Mouse (Mus musculus) embryo, embryonic 11.5 days (tissue): Measurements from ENCODE around the gene Lmbr1l.
"Not testable (repeated sequence)": the region's sequence is repeated elsewhere in the genome, so short reads cannot be mapped to it uniquely, and the experiment has no call there.

Experiments
- DNase-seq: peaks from one replicate; pipeline ENCODE4 v3.0.0-alpha.2; 2012; ENCODE audit warnings: low read depth, low spot score

Gene Lmbr1l

DNA sequence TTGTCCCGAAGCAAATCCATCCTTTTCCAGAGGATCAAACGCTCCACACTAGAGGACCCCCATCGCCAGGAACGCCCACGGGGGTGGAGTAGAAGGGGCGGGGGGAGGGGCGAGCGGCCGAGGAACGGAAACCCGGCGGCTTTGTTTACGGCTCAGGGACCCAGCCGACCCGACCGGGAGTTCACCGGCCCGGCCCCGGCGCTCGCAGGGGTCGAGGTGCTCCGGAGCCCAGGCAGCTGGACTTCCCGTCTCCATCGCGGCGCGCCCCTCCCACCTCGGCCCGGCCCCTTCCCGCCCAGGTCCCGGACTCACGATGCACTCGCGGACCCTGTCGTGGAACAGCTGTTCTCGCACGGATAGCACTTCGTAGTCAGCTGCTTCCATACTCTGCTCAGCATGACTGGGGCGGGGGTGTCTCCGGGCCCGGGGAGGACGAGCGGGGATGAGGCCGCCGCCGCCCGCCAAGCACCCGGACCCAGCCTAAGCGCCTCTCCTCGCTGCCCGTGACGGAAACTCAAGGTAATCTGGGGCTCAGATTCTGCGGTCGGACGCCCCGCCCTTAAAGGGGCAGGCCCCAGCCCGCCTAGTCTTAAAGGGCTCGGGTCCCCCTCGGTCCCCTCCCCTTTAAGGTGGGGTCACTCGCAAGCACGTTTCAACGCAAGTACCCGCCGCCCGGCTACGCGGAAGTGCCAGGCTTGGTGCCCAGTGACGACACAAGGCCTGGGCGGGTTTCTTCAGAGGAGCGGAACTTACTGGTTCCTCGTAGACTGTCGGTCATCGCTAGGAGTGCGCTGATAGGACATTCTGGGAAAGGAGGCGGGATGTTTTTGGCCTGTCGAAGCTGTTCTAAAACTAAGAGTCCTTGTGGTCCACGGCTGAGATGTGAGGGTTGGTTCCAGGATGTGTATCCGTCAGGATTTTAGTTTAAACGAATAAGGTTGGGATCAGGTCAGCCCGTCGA lies at the start of gene Lmbr1l:
Lmbr1l (minus strand) TSS at position 694 of the 961 bp plus-strand sequence.
- peak; percentile 98 for DNase-seq

DNA sequence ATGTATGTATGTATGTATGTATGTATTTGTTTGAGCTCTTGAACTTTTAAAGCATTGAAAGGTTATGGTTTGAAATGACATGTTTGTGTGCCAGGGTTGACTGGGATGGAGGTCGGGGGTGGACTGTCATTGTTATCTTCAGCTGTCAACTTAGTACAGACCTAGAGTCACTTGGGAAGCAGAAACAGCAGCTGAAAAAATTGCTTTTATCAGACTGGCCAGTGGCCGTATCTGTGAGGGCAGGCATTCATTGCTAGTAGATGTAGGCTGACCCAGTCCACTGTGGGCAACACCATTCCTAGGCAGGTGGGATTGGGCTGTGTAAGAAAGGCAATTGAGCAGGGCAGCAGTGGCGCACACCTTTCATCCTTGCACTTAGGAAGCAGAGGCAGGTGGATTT lies 41.5 kb upstream of the Lmbr1l start:
- DNase-seq, result no peak

DNA sequence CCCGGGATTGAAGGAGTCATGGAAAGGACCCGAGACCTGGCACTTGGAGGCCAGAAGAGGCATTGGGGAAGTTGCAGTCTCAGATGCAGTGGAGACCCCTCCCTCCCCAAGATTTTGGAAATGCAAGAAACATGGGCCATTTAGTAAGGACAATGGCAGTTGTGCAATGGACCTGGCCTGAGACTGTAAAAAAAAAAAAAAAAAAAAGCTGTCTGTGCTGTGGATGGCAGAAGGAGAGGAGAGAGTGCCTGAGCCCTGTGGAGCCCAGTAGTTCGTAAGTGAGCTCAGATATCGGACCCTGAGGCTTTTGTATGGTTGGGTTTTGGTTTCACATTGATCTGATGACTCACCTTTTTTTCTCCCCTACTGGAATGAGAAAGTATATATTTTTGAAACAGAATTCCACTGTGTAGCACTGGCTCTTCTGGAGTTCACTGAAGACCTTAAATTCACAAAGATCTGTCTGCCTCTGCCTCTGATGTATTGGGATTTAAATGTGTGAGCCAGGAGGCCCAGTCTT lies 40.9 kb upstream of the Lmbr1l start:
- DNase-seq, result no peak

DNA sequence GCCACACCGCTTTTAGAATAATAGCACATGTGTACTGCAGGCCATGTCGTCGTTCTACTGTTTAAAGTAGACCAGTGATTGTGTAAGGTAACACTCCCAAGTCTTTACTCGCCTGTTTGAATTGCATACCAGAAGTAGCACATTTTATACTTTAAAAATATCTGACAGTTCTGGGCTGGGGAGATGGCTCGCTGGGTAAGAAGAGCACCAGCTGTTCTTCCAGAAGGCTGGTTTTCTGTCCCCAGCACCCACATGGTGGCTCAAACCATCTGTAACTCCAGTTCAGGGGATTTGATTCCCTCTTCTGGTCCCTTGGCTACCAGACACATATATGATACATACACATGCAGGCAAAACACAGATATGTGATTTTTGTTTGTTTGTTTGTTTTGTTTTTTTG lies 39.4 kb upstream of the Lmbr1l start:
- DNase-seq, result no peak

DNA sequence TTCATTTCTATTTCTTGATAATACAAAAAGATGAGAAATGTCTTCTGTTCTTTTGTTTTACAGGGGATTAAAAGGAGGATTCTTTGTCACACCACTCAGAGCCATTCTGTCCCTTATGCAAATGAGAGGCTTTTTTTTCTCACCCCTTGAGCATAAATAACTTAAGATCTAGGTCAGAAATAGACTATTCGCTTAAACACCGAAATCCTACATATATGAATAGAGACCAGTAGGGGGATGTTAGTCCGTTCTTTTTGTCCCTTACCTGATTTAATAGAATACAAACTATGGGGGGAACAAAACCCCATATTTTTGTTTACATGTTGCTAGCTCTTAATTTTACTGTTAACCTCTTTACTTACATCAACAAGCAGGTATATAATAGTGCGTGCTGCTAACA lies 38.0 kb upstream of the Lmbr1l start:
- DNase-seq, result no peak

DNA sequence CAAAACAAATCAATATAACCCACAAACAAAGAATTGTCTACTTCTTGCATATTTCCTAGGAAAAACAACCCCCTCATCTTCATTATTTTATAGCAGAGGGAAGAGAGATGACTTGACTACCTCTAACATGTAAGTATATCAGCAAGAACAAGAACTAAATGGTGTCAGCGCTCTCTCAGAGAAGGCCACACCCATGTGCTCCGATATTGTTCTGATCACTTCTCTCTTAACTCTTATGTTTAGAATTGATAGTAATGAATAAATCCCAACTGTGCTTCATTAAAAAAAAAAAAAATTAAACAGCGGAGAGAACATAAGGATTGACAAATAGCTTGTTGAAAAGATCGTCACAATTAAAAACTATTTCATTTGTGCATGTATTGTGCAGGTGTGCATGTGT lies 37.3 kb upstream of the Lmbr1l start:
- DNase-seq, result no peak

DNA sequence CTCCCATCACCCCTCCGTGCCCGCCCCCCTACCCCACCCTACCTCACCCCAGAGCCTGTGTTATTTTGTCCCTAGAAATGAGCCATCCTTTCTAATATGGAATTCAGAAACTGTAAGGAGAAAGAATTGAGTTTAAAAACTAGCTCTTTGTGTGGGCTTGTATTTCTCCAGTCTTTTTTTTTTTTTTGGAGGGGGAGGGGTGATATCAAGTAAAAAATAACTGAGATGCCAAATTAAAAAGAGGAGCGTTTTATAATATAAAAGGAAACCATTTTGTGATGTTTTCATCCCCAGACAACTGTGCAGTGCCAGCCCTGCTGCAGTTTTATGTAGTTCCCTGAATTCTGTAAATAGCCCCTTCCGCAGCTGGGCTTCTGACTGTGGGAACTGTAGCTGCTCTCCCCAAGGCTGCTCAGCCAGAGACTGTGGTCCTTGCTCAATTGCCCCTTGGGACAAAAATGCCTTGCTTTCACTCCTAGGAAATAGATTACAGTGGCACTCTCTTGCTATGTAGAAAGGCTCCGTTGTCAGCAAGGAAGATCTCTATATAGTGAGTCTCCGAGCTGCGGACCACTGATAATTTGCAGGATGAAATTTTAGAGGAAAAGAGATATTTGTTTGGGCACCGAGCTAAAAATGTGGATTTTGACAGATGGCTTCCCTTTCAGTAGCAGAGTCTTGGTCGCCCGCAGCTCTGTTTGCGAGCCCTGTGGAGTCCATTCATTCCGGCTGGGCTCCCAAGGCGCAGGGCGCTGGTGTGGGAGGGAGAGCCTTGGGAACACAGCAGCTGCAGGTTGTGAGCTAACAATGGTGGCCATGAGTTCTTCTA lies 36.6 kb upstream of the Lmbr1l start:
- DNase-seq, result no peak

DNA sequence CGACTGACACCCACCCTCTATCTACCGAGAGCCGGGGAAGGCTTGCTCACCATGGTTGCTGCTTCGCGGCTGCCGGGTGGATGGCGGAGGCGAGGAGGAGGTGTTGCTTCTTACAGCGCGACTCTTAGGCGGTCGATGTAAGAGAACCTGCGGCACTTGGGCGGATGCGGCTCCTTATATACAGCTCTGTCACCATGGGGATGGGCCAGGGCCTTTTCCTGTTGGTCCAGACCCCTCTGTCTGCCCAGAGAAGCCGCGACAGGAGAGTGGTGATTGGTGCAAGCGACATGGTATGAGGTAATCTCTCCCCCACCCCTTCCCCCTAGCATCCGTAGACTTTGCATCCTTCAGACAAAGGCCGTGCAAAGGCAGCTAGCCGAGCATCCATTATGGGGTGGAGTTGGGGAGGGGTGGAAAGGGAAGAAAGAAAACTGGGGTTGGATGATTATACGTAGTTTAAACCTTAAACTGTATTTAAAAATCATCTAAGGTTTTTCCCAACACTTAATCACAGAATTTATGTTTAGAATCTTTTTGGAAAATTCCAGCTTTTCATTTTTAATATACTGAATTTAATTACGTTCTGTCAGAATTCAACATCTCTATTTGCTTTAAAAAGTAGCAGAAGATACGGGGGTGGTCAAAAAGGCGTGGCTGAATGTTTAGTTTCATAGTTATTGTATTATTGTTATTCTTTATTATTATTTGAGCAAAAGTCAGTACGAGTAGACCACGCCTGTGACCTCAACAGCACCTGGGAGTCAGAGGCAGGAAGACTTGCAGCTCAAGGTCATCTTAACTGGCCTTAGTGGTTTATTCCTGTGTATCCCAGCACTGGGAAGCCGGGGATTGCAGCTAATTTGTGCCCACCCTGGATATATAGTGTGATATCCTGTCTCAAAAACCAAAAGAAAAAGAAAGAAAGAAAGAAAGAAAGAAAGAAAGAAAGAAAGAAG lies 35.6 kb upstream of the Lmbr1l start, which contains the start of the genes Gm49450 and Tuba1a:
Gm49450 (minus strand) TSS at position 151 of the 956 bp plus-strand sequence.
Tuba1a (minus strand) TSS at position 303 of the 956 bp plus-strand sequence.
- DNase-seq, result peak; percentile 94

DNA sequence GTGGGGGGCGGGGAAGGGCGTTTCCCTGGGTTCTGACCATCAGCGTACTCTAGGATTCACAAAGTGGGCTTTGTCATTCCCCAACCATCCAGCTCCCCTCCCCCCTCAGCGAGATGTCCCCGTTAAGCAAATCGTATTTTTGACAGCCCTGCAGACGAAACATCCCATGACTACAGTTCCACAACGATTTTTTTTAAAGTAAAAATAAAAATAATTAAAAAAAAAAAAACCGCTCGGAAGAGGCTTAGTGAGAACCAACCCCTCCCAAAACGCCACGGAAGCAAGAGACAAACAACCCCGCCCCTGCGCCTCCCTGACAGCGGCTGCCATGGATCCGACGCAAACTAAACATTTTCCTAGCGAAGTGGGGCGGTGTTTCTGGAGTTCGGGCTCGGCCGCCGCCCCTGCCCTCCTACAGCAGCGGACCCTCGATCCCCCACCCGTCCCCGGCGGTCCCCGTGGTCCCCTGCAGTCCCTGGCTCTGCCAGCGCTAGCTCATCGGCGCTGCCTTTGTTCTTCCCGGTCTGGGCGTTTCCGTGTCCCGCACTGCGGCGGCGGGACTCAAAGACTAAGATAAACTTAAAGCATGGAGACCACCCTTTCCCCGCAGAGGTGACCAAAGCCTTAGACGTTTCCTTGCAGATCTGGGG lies 34.8 kb upstream of the Lmbr1l start:
- DNase-seq, result no peak

DNA sequence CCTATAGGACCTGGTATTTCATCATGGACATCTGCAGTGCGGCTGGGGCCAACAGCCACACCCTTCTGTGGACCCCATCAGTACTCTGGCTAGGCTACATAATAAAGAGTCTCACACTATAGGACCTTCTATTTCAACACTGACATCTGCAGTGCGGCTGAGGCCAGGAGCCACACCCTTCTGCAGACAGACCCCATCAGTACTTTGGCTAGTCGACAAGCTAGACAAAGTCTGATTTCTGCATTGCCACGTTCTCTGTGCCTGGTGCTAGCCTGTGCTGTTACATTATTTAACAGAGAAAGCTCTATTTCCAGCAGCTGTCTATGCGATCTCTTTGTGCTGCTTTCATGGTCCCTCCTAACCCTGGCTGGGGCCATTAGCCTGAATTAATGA lies 34.0 kb upstream of the Lmbr1l start:
- no peak for DNase-seq

DNA sequence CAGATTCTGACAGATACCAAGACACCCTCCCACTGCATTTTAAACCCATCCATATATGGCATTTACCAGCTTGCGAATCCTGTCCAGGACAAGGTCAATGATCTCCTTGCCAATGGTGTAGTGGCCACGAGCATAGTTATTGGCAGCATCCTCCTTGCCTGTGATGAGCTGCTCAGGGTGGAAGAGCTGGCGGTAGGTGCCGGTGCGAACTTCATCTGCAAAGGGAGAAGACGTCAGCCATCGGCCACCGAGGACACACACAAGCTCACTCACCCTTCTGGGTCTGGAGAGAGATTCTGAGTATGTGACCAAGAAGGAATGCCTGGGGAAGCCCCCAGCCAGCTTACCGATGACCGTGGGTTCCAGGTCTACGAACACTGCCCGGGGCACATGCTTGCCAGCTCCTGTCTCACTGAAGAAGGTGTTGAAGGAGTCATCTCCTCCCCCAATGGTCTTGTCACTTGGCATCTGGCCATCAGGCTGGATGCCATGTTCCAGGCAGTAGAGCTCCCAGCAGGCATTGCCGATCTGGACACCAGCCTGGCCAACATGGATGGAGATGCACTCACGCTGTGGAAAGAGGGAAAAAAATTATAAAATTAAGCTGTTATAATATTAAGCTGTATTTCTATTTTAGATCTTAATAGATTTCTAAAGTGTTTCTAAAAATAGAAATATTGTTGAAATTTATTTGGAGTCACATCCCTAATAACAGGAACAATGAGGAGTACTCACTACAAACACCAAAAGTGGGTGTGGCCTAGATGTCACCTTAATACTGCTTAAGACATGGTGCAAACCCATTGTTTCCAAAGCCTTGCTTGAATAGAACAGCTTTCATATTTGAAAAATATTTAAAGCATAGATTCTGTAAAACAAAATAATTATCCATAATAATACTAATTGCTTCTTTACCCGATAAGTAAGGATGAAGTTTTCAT lies 33.4 kb upstream of the Lmbr1l start:
- DNase-seq, result not testable (repeated sequence)

DNA sequence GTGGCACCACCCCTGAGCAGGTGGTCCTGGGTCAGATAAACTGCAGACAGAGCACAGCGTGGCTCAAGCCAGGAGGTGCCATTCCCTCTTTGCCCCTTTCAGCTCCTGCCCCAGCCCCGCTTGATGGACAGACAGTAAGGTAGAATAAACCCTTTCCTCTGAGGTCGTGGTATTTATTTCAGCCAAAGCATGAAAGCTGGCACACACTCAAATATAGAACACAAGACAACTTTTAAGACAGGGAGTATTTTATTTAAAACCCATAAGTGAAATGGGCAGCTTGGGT lies 31.5 kb upstream of the Lmbr1l start:
- DNase-seq, result no peak

DNA sequence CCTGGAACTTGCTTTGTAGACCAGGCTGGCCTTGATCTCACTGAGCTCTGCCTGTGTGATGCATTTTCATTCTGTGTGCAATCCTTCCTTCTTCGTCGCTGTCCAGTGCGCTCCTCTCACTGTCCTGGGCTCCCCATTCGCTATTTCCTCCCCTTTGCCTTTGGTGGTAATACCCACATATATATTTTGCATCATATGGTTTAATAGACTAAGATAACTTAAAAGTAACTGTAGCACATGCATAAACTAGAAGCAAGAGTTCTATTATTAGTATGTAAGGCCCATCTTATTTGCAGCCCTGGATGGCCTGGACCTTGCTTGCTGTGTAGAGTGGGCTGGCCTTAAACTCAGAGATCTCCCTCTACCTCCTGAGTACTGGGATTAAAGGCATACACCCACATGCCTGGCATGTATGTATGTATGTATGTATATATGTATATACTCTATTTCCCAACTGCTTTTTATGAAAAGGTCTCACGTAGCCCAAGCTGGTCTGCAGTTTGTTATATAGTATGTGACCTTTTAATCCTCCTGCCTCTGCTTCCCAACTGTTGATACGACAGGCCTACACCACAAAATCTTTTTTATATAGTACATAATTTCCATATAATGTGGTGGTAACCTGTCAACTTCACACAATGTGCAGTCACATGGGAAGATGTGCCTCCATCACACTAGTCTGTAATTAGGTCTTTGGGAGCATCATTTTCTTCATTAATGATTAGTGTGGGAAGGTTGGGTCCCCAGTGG lies 31.0 kb upstream of the Lmbr1l start:
- DNase-seq, result no peak

DNA sequence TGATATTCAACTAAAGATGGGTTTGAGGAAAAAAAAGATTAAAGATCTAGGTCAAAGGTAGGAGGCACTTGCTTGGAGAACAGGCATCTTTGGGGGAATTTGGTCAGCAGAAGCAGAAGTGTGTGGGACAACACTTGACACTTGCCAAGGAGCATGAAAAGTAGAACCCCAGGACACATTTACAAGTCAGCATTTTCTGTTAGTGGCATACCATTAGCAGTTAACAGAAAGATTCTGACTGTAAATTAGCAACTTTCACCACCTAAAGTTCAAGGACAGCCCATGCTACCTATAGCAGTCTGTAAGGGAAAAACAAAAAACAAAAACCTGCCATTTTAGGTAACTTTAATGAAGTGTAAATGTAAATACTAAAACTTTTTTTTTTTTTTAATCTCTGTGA lies 30.4 kb upstream of the Lmbr1l start:
- DNase-seq, result no peak

DNA sequence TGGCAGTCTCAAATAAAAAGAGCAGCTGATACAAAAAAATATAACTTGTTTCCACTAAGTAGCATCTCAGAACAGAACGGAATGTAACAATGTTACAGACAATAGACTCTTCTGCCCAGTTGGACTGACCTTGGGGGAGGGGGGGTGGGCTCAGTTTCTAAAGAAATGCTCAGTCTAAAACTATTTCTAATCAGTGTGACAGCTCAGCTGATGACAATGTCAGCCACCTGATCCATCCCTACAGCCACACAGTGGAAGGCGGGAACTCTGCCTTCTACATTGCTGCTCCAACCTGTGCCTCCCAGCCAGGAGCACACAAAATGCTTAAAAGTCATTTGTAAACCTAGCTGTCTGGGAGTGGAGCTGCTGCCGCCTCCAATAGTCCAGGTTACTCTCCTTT lies 29.9 kb upstream of the Lmbr1l start:
- no peak for DNase-seq

DNA sequence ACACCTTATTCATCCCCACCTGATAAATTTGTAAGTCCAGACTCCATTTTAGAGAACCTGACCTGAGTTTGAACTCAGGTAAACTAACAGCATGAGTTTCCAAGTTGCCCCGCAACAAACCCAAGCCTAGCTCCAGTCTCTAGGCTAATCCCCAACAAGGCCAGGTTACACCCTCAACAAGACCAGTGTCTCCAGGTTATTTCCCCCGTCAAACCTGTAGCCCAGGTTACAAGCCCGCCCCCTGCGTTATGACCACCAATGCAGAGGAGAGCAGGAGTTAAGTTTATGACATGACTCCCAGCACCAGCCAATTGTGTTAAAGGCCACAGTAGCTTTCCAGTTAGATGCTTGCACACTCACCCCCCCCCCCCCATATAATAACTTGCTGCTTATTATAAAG lies 25.1 kb upstream of the Lmbr1l start:
- no peak for DNase-seq

DNA sequence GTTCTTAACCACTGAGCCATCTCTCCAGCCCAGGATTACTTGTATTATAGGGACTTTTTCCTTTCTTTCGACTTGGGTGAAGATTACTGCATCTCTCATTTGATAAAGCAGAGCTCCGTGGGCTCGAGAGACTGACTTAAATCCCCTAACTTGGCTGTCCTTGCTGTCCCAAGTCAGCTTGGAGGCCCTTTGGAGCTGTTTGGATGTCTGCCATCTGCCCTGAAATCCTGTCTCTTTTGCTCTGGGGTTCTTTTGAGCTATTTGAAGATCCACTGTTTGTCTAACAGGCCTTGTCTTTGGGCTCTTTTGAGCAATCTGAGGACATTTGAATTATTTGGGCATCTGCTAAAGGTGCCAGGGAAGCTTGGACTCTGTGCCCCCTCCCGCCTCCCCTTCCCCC lies 24.1 kb upstream of the Lmbr1l start:
- DNase-seq, result no peak

DNA sequence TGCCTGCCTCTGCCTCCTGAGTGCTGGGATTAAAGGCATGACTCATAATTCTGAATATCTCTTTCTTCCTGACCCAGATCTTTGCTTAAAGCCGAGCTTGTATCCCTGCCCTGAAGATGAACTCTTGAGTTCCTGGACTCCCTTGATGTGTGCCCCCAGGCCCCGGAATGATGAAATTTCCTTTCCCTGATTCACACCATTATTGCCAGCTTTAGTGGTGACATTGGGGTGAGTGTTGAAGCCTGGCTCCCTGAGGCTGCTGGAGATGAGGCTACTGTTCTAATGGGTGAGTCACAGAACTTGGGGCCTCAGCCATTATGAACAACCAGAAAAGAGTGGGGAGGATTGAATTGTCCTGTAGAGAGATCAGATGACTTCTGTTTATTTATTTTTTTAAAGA lies 23.5 kb upstream of the Lmbr1l start:
- DNase-seq, result no peak

DNA sequence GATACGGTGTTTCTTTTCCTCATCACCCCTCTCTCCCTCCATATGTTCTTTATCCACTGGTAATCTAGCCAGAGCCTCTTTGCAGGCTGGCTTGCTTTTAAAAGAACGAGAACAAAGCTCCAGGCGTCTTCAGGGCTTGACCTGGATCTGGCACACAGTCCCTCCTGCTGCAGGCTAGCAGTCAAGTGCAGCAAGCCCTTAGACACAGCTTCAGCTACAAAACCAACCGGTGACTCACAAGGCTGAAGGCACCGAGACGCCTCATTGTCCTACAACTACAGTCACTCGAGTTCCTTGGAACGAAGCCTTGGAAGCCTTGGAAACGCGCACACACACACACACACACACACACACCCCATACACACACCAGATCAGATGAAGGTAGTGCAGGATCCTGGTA lies 22.8 kb upstream of the Lmbr1l start:
- DNase-seq, result no peak
